Mouse (Mus musculus): ENCODE results near the gene 2010300C02Rik. TPM values are rescaled to one million over a fixed set of nuclear protein-coding genes. Genes with fewer than 3 reads are reported as not detected.

Gene 2010300C02Rik
- polyA plus RNA-seq, 1 experiment from 2014 or later: 9.2 TPM

DNA sequence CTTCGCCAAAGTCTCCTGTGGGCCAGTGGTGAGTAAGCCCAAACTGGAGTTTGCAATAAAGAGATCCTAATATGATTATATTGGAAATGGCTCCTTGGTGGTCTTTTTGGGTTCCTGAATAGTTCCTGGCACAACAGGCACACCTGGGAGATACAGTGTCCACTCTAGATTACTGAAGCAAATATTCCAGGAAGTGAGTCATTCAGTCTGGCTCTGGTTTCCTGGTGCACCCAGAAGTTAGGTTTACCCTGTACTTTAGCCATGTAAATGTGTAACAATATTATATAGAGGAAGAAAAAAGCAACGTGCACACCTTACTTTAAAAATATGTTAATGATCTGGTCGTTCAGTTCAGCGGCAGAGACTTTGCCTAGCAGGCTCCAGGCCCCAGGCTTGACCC, 153.1 kb downstream of the 2010300C02Rik start:
- H3K4me2 ChIP-seq (replicated peaks; ENCODE audit: low read depth, low read length): no peak overlapping the region
- WGBS: 53% methylated on average over 4 of the region's 4 CpGs
- H3K9me3 ChIP-seq (ENCODE audit: low read length): no peaks in the 10 kb centered on the region
- no peaks in the 10 kb centered on the region for H3K27me3 ChIP-seq (replicated peaks; ENCODE audit: insufficient read depth, low read length)
- H3K27ac ChIP-seq (ENCODE audit: low read length): no peak overlapping the region
- TF ChIP-seq CTCF (IDR thresholded peaks at IDR 0.05): no peak
- TF ChIP-seq EP300 (IDR thresholded peaks at IDR 0.05): no peak
- no peak overlapping the region for H3K4me3 ChIP-seq (ENCODE audit: low read depth, low read length)
- no peak for ATAC-seq
- no peak overlapping the region for H3K9ac ChIP-seq (replicated peaks; ENCODE audit: low read depth)
- H3K36me3 ChIP-seq (ENCODE audit: insufficient read depth, low read length): no peaks in the 10 kb centered on the region
- no peaks in the 10 kb centered on the region for H3K4me1 ChIP-seq (ENCODE audit: insufficient read depth, low read depth, low read length)
- DNase-seq (ENCODE audit: low spot score): no peak

DNA sequence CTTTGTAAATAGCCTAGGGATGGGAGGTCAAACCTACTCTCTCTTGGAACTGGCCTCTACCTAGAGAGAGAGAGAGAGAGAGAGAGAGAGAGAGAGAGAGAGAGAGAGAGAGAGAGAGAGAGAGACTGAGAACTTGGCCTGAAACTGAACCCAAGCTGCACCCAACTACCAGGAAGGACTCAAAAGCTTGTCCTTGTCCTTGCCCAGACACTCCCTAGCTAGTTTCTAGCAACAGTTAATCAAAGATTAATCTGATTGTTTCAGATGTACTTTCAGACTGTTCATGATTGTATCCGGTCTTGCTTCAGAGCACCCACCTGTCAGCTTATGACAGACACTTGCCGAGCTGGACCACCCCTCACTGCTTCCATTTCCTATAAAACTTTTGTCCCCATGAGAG, 153.5 kb downstream of the 2010300C02Rik start:
- H3K4me2 ChIP-seq (replicated peaks; ENCODE audit: low read depth, low read length): no peak overlapping the region
- H3K9me3 ChIP-seq (ENCODE audit: low read length): no peaks in the 10 kb centered on the region
- TF ChIP-seq CTCF (IDR thresholded peaks at IDR 0.05): no peak
- TF ChIP-seq EP300 (IDR thresholded peaks at IDR 0.05): no peak
- H3K4me3 ChIP-seq (ENCODE audit: low read depth, low read length): no peak overlapping the region
- DNase-seq (ENCODE audit: low spot score) (no peak), ATAC-seq (no peak)
- no peaks in the 10 kb centered on the region for H3K4me1 ChIP-seq (ENCODE audit: insufficient read depth, low read depth, low read length)
- no peaks in the 10 kb centered on the region for H3K36me3 ChIP-seq (ENCODE audit: insufficient read depth, low read length)
- no peak overlapping the region for H3K27ac ChIP-seq (ENCODE audit: low read length)
- H3K9ac ChIP-seq (replicated peaks; ENCODE audit: low read depth): no peak overlapping the region
- H3K27me3 ChIP-seq (replicated peaks; ENCODE audit: insufficient read depth, low read length): no peaks in the 10 kb centered on the region
- 68% methylated on average over 2 of the region's 2 CpGs for WGBS

DNA sequence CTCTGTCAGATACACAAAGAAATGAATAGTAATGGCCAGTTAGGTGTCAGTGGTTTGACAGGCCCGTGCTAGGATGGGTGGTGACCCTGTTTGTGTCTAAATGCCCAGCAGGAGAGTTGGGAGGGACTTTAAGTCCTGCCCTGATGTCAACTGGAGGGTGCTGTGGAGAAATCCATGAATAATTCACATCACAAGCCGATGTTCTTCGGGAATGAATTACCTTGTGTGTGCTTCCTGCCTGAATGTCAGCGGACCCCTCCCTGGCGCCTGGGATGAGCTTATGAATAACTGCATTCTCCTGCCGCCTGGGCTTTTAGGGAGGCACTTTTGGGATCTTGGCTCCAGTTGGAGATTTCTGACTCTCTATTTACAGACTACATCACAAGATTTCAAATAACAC, 154.5 kb downstream of the 2010300C02Rik start:
- H3K36me3 ChIP-seq (ENCODE audit: insufficient read depth, low read length): no peaks in the 10 kb centered on the region
- WGBS: 37% methylated on average over 6 of the region's 6 CpGs
- H3K27ac ChIP-seq (ENCODE audit: low read length): no peak overlapping the region
- TF ChIP-seq CTCF (IDR thresholded peaks at IDR 0.05) (no peak), EP300 (IDR thresholded peaks at IDR 0.05) (no peak)
- H3K9ac ChIP-seq (replicated peaks; ENCODE audit: low read depth): no peak overlapping the region
- no peak overlapping the region for H3K4me3 ChIP-seq (ENCODE audit: low read depth, low read length)
- no peaks in the 10 kb centered on the region for H3K27me3 ChIP-seq (replicated peaks; ENCODE audit: insufficient read depth, low read length)
- no peaks in the 10 kb centered on the region for H3K4me1 ChIP-seq (ENCODE audit: insufficient read depth, low read depth, low read length)
- H3K9me3 ChIP-seq (ENCODE audit: low read length): no peaks in the 10 kb centered on the region
- H3K4me2 ChIP-seq (replicated peaks; ENCODE audit: low read depth, low read length): no peak overlapping the region
- DNase-seq (ENCODE audit: low spot score) (no peak), ATAC-seq (no peak)

DNA sequence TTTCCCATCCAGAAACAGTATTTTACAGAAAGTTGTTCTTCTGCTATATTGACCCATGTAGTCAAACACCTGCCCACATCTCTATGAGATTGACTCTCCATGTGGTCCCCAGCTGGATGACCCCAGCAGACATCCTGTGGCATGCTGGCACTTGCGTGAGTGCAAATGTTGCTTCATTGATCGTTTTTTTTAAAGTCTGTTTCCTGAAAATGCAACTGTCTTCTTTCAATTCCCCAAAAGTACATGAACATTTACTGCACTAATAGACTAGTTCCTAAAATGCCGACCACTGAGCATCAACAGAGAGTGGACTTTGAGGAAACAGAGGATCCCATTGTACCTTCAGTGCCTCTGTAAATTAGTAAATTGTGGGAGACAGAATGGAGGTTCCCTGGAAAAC, 157.9 kb downstream of the 2010300C02Rik start:
- ATAC-seq (no peak), DNase-seq (ENCODE audit: low spot score) (no peak)
- H3K27me3 ChIP-seq (replicated peaks; ENCODE audit: insufficient read depth, low read length): no peaks in the 10 kb centered on the region
- no peak overlapping the region for H3K4me3 ChIP-seq (ENCODE audit: low read depth, low read length)
- H3K9ac ChIP-seq (replicated peaks; ENCODE audit: low read depth): no peak overlapping the region
- H3K36me3 ChIP-seq (ENCODE audit: insufficient read depth, low read length): no peaks in the 10 kb centered on the region
- no peaks in the 10 kb centered on the region for H3K4me1 ChIP-seq (ENCODE audit: insufficient read depth, low read depth, low read length)
- no peak overlapping the region for H3K27ac ChIP-seq (ENCODE audit: low read length)
- 78% methylated on average over 3 of the region's 3 CpGs for WGBS
- no peak overlapping the region for H3K4me2 ChIP-seq (replicated peaks; ENCODE audit: low read depth, low read length)
- TF ChIP-seq EP300 (IDR thresholded peaks at IDR 0.05) (no peak), CTCF (IDR thresholded peaks at IDR 0.05) (no peak)
- no peaks in the 10 kb centered on the region for H3K9me3 ChIP-seq (ENCODE audit: low read length)

Other genes with a start within 250 kb of the 2010300C02Rik start
- gene Mgat4a, start 179.1 kb downstream of the 2010300C02Rik start, polyA plus RNA-seq (2015; fragmentation: Nextera tagmentation; extraction: Ambion mirVana): 5.4 and 6.0 TPM in 2 replicates
- 5.0 and 7.7 TPM in 2 replicates for gene Tsga10, start 146.3 kb upstream of the 2010300C02Rik start, polyA plus RNA-seq (2015; fragmentation: Nextera tagmentation; extraction: Ambion mirVana)
- gene Lipt1, start 151.7 kb upstream of the 2010300C02Rik start, polyA plus RNA-seq (2015; fragmentation: Nextera tagmentation; extraction: Ambion mirVana): 5.0 and 6.6 TPM in 2 replicates
- 21.6 and 26.1 TPM in 2 replicates for gene Mitd1, start 170.3 kb upstream of the 2010300C02Rik start, polyA plus RNA-seq (2015; fragmentation: Nextera tagmentation; extraction: Ambion mirVana)
- gene Mrpl30, start 170.4 kb upstream of the 2010300C02Rik start, polyA plus RNA-seq (2015; fragmentation: Nextera tagmentation; extraction: Ambion mirVana): 165 and 174 TPM in 2 replicates
- gene Lyg2, start 196.4 kb upstream of the 2010300C02Rik start, polyA plus RNA-seq (2015; fragmentation: Nextera tagmentation; extraction: Ambion mirVana): not detected in 2 replicates
- gene Lyg1, start 237.7 kb upstream of the 2010300C02Rik start, polyA plus RNA-seq (2015; fragmentation: Nextera tagmentation; extraction: Ambion mirVana): not detected in 2 replicates